Mouse (Mus musculus): Measurements from ENCODE around the gene Cyb5r4. TPM values are rescaled to one million over a fixed set of nuclear protein-coding genes. Genes with fewer than 3 reads are reported as not detected.

Cyb5r4 gene
- polyA plus RNA-seq, 1 experiment from 2014 or later: 38.6 TPM

GRCm38 (mm10) chr9:87008919-87009318 lies 12.9 kb upstream of the Cyb5r4 start:
- DNase-seq (ENCODE audit: low spot score): no peak
- Histone ChIP-seq H3K9ac (ENCODE audit: low read length) (no peak overlapping the region), H3K4me2 (replicated peaks; ENCODE audit: low read depth) (no peak overlapping the region), H3K4me1 (replicated peaks; ENCODE audit: control insufficient read depth, insufficient read depth) (no peaks in the 10 kb centered on the region), H3K36me3 (ENCODE audit: control insufficient read depth, insufficient read depth, low read length) (no peaks in the 10 kb centered on the region), H3K9me3 (ENCODE audit: control insufficient read depth, low read length) (no peaks in the 10 kb centered on the region), H3K4me3 (ENCODE audit: low read depth, low read length) (no peak overlapping the region), H3K27ac (replicated peaks) (no peak overlapping the region), H3K27me3 (ENCODE audit: control insufficient read depth, insufficient read depth, low read length) (no peaks in the 10 kb centered on the region)
- no peak for ATAC-seq (ENCODE audit: low FRiP score, low TSS enrichment)
- TF ChIP-seq CTCF (IDR thresholded peaks at IDR 0.05; ENCODE audit: low read depth): no peak
- TF ChIP-seq EP300 (optimal IDR thresholded peaks at IDR 0.05): no peak
- 90% methylated on average over 1 of the region's 1 CpGs for WGBS

- WGBS: under 1% methylated on average over 68 of the region's 71 CpGs
- H3K9me3 ChIP-seq (ENCODE audit: control insufficient read depth, low read length): no peaks in the 10 kb centered on the region
- H3K4me3 ChIP-seq (ENCODE audit: low read depth, low read length): peak within 1 kb of the TSS; percentile 27
- H3K4me1 ChIP-seq (replicated peaks; ENCODE audit: control insufficient read depth, insufficient read depth): no peaks in the 10 kb centered on the region
- DNase-seq (ENCODE audit: low spot score): no peak
- H3K9ac ChIP-seq (ENCODE audit: low read length): no peak within 1 kb of the TSS
- no peak for ATAC-seq (ENCODE audit: low FRiP score, low TSS enrichment)
- H3K27me3 ChIP-seq (ENCODE audit: control insufficient read depth, insufficient read depth, low read length): peaks cover 14% of the 10 kb centered on the region; the same call in 1 of the 2 replicates
- no peak within 1 kb of the TSS for H3K27ac ChIP-seq (replicated peaks)
- peak within 1 kb of the TSS; percentile 51 for H3K4me2 ChIP-seq (replicated peaks; ENCODE audit: low read depth)
- H3K36me3 ChIP-seq (ENCODE audit: control insufficient read depth, insufficient read depth, low read length): no peaks in the 10 kb centered on the region
- no peak for TF ChIP-seq CTCF (IDR thresholded peaks at IDR 0.05; ENCODE audit: low read depth)
- no peak for TF ChIP-seq EP300 (optimal IDR thresholded peaks at IDR 0.05)
Measured at GRCm38 (mm10) chr9:87015288-87015937, 6.4 kb upstream of the Cyb5r4 start, which contains the start of gene Ripply2. Ripply2 (plus strand) TSS chr9:87015537.

- TF ChIP-seq CTCF (IDR thresholded peaks at IDR 0.05; ENCODE audit: low read depth) (no peak), EP300 (optimal IDR thresholded peaks at IDR 0.05) (no peak)
- no peak for ATAC-seq (ENCODE audit: low FRiP score, low TSS enrichment)
Measured at GRCm38 (mm10) chr9:87015938-87016294, 5.9 kb upstream of the Cyb5r4 start.

GRCm38 (mm10) chr9:87025764-87026163 lies 4.0 kb downstream of the Cyb5r4 start:
- Histone ChIP-seq H3K4me3 (ENCODE audit: low read depth, low read length) (no peak overlapping the region), H3K4me2 (replicated peaks; ENCODE audit: low read depth) (no peak overlapping the region), H3K9ac (ENCODE audit: low read length) (no peak overlapping the region), H3K9me3 (ENCODE audit: control insufficient read depth, low read length) (no peaks in the 10 kb centered on the region), H3K36me3 (ENCODE audit: control insufficient read depth, insufficient read depth, low read length) (no peaks in the 10 kb centered on the region), H3K27me3 (ENCODE audit: control insufficient read depth, insufficient read depth, low read length) (no peaks in the 10 kb centered on the region), H3K4me1 (replicated peaks; ENCODE audit: control insufficient read depth, insufficient read depth) (no peaks in the 10 kb centered on the region), H3K27ac (replicated peaks) (no peak overlapping the region)
- ATAC-seq (ENCODE audit: low FRiP score, low TSS enrichment) (no peak), DNase-seq (ENCODE audit: low spot score) (no peak)
- 78% methylated on average over 6 of the region's 6 CpGs for WGBS
- no peak for TF ChIP-seq CTCF (IDR thresholded peaks at IDR 0.05; ENCODE audit: low read depth)
- no peak for TF ChIP-seq EP300 (optimal IDR thresholded peaks at IDR 0.05)

More at GRCm38 (mm10) chr9:87015938-87016294, 5.9 kb upstream of the Cyb5r4 start:
- Histone ChIP-seq H3K4me1 (replicated peaks; ENCODE audit: control insufficient read depth, insufficient read depth) (no peaks in the 10 kb centered on the region), H3K36me3 (ENCODE audit: control insufficient read depth, insufficient read depth, low read length) (no peaks in the 10 kb centered on the region), H3K27ac (replicated peaks) (no peak overlapping the region), H3K4me3 (ENCODE audit: low read depth, low read length) (peak overlapping the region; percentile 27; the same call in 1 of the 2 replicates), H3K9ac (ENCODE audit: low read length) (no peak overlapping the region), H3K4me2 (replicated peaks; ENCODE audit: low read depth) (peak overlapping the region; percentile 51; the same call in 1 of the 2 replicates), H3K9me3 (ENCODE audit: control insufficient read depth, low read length) (no peaks in the 10 kb centered on the region), H3K27me3 (ENCODE audit: control insufficient read depth, insufficient read depth, low read length) (peaks cover 14% of the 10 kb centered on the region; the same call in 1 of the 2 replicates)
- WGBS: 4% methylated on average over 10 of the region's 10 CpGs
- DNase-seq (ENCODE audit: low spot score): no peak

GRCm38 (mm10) chr9:87027423-87028084 lies 5.7 kb downstream of the Cyb5r4 start:
- no peaks in the 10 kb centered on the region for H3K36me3 ChIP-seq (ENCODE audit: control insufficient read depth, insufficient read depth, low read length)
- no peak overlapping the region for H3K4me2 ChIP-seq (replicated peaks; ENCODE audit: low read depth)
- DNase-seq (ENCODE audit: low spot score): peak; percentile 56
- H3K4me3 ChIP-seq (ENCODE audit: low read depth, low read length): no peak overlapping the region
- H3K4me1 ChIP-seq (replicated peaks; ENCODE audit: control insufficient read depth, insufficient read depth): no peaks in the 10 kb centered on the region
- TF ChIP-seq EP300 (optimal IDR thresholded peaks at IDR 0.05) (no peak), CTCF (IDR thresholded peaks at IDR 0.05; ENCODE audit: low read depth) (peak; percentile 92)
- H3K9ac ChIP-seq (ENCODE audit: low read length): no peak overlapping the region
- 42% methylated on average over 8 of the region's 8 CpGs for WGBS
- no peak for ATAC-seq (ENCODE audit: low FRiP score, low TSS enrichment)
- H3K27ac ChIP-seq (replicated peaks): no peak overlapping the region
- no peaks in the 10 kb centered on the region for H3K9me3 ChIP-seq (ENCODE audit: control insufficient read depth, low read length)
- no peaks in the 10 kb centered on the region for H3K27me3 ChIP-seq (ENCODE audit: control insufficient read depth, insufficient read depth, low read length)

- H3K27me3 ChIP-seq (ENCODE audit: control insufficient read depth, insufficient read depth, low read length): no peaks in the 10 kb centered on the region
- ATAC-seq (ENCODE audit: low FRiP score, low TSS enrichment) (no peak), DNase-seq (ENCODE audit: low spot score) (no peak)
- WGBS: 72% methylated on average over 4 of the region's 4 CpGs
- H3K4me2 ChIP-seq (replicated peaks; ENCODE audit: low read depth): no peak overlapping the region
- H3K4me1 ChIP-seq (replicated peaks; ENCODE audit: control insufficient read depth, insufficient read depth): no peaks in the 10 kb centered on the region
- H3K9ac ChIP-seq (ENCODE audit: low read length): no peak overlapping the region
- H3K4me3 ChIP-seq (ENCODE audit: low read depth, low read length): no peak overlapping the region
- no peaks in the 10 kb centered on the region for H3K36me3 ChIP-seq (ENCODE audit: control insufficient read depth, insufficient read depth, low read length)
- no peaks in the 10 kb centered on the region for H3K9me3 ChIP-seq (ENCODE audit: control insufficient read depth, low read length)
- TF ChIP-seq EP300 (optimal IDR thresholded peaks at IDR 0.05) (no peak), CTCF (IDR thresholded peaks at IDR 0.05; ENCODE audit: low read depth) (no peak)
- H3K27ac ChIP-seq (replicated peaks): no peak overlapping the region
Measured at GRCm38 (mm10) chr9:87032196-87032595, 10.4 kb downstream of the Cyb5r4 start.
